Mouse (Mus musculus): Measurements from ENCODE around the gene Rps6kb1.

Gene Rps6kb1

DNA sequence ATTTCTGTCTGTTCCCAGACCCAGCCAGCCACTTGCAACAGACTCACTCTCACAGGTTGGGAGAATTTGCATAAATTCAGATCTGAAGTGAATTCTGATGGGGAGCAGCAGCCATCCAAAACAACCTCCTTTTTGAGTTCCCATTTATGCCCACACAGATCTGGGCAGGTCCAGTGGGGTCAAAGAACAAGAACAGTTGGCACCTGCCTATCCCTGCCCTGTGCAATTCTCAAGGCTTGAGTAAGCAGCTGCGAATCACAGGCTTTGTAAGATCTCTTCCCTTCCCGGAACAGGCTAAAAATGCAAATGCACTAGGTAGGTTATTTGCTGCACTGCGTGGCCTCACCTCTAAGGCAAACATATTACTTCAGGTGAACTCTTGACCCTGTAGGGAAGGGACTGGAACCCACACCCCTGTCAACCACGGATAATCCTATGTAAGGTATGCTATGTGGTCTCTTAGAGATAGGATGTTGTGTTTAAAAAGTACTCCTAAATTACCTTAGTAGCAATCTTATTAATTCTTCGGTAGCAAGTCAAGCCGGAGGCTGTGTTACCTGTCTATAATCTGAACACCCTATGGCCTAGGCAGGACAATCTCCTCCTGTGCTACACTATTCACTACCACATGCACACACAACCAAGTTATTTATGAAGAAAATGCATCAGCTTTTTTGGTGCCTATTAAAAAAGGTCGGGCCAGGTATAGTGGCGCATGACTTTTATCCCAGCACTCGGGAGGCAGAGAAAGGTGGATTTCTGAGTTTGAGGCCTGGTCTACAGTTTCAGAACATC lies 35.9 kb upstream of the Rps6kb1 start:
- DNase-seq (ENCODE audit: low spot score in 2 of 2), result no peak

DNA sequence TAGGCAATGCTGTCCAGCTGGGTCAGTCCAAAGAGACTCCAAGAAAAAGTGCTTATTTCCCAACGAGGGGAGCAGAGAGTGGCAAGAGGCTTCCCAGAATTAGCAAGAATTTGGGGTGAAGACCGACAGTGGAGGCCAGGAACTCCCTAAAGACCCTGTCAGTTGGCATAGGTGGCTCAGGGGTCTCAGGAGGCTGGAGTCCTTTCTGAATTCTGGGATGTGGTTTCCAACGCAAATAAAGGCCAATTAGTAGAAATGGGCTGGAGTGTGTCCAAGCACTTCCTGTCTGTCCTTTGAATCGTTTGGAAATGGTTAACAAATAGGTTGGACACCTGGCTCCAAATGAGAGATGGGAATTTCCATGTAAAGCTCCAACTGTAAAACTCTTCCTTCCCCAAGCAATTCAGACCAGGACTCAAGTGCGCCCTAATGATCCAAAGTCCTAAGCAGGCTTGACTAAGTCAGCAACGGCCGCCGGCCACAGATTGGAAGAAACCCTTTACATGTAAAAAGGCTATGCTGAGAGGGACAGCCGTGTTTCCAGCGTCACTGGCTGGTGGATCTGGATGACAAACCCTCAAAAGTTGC lies 35.2 kb upstream of the Rps6kb1 start:
- DNase-seq (ENCODE audit: low spot score in 2 of 2), result no peak

DNA sequence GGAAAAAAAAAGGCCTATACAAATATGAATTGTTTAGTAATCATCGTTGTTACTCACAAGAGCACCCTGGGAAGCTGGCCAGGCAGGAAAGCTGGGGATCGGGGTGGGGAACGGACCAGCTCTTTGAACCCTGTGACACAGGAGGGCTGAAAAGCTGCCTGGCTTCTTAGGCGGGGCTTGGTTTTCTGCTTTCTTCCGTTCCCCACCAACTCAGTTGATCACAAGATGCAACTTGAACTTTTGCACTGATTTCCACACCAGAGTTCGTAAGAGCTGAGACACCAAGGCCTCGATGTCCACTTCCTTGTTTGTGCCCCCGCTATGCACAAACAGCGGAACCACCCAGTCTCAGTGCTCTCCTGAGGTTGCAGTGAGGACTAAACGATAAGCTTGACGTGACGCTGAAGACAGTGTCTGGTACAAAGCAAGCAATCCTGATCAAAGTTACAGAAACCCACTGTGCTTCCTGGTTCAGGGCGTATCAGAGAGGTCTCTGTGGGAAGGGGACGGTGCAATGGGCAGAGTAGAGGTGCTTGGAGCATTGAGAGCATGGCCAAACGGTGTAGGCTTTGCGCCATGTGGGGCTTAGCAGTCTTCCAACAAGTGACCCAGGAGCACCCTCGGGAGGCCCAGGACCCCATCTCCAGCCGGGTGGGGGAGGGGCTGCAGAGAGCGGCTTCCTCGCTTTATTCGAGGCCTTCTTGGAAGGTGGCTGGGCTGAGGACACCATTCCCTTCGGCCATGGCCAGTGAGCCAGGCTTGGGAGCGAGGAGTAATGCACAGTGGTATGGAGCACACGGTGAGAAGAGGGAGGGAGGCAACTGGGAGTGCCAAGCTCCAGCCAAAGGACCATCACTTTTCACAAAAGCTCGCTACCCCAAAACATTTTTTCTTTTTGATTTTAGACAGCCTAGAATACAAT lies 34.5 kb upstream of the Rps6kb1 start:
- DNase-seq (ENCODE audit: low spot score in 2 of 2), result no peak

DNA sequence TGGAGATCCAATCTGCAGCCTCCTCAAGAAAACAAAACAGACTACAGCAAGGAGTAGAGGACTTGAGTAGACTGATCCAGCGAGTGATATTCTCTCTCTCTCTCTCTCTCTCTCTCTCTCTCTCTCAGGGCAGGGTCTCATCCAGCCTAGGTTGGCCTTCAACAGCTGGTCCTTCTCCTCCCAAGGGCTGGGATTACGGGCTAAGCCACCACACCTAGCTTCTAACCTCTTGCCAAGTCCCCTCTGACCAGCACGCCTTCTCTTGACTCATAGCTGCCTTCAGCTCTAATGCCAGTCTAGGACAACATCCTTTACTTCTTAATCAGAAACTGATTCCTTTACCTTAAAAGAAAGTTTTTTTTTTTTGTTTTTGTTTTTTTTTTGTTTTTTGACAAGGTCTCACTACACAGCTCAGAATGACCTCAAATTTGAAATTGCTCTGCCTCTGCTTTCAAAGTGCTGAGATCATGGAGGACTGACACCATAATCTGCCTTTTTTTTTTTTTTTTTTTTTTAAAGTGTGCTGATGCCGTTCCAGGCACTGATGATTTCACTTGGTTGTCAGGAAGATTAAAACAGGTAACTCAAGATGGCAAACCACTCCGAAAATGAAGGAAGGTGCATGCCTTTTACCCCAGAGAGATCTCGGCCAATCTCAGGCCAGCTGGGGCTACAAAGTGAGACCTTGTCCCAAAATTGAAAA lies 33.7 kb upstream of the Rps6kb1 start:
- DNase-seq (ENCODE audit: low spot score in 2 of 2), result no peak

DNA sequence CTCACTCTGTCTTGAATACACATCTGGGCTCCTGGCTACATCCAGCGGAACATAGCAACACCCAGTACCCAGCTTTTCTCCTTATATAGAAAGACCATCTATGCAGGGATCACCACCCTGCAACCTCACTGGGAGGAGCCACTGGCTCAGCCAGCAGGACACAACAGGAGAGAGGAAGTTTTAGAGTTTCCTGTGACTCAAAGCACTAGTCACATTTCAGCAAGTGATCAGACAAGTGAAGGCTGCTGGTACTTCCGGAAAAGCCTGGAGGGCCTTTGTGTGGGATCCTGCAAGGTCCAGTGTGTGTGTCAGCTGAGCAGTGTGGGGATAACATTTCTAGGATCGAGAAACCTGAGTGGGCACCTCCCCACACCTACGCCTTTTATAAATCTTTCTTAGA lies 32.6 kb upstream of the Rps6kb1 start:
- DNase-seq (ENCODE audit: low spot score in 2 of 2), result no peak

DNA sequence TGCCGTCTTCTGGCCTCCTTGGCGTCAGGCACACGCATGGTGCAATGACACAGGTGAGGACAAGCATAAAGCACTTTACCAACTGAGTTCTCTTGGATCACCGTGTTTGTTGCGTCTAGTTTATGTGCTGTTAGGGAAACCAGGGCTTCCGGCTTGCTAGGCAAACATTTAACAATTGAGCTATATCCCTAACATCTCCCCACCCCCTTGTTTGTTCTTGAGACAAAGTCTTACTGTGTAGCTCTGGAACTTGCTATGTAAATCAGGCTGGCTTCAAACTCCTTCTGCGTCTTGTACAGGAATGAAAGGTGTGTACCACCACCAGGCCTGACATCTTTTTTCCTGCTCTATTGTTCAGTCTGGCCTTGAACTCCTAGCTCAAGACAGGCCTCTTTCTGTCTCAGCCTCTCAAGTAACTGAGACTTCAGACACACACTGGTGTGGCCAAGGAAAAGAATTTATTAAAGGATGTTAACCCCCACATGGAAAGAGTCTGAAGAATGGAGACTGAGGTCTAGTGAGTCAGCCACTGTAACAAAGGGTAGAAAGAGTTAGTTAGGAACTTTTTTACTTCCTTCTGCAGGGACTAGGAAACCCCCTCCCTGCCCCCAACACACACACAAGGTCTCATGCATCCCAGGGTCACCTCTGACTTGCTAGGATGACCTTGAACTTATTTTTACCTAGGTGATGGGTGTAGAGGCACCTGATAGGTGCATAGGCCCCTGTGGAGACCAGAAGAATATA lies 31.2 kb upstream of the Rps6kb1 start:
- DNase-seq (ENCODE audit: low spot score in 2 of 2), result no peak

DNA sequence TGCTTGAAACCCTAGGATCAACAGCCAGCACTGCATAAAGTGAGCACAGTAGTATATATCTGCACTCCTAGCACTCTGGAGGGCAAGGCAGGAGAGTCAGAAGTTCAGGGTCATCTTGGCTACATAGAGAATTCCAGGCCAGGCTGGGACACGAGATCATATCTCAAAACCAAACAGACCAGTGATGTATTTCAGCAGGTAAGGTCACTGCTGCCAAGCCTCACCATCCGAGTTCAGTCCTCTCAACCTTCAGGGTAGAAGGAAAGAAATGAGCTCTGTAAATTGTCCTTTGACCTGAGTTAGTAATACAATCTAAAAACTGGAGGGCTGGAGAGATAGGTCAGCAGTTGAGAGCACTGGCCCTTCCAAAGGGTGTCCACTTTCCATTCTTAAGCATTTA lies 29.8 kb upstream of the Rps6kb1 start:
- no peak for DNase-seq (ENCODE audit: low spot score in 2 of 2)

DNA sequence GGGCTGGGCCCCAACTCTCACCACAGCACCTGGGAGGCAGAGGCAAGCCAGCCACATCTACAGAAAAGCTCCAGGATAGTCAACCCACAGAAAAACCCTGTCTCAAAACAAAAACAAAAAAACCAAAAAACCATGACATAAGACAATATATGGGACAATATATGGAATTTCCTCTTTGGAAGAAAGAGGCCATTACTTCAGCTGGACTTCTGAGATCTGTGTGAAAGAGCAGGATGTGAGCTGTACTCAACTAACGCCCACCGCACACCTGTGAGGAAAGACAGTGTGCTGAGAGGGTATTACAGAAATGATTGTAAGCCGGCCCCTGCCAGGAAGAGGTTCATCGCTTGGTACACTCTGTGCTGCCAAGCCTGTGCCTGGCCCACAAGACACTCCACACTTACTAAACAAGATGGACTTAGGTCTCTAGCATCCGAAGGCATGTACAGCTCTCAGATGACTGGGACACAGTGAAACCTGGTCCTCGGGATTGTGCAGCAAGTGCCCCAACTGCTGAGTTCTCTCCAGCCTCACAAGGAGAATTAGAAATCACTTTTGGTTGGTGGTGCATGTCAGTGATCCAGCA lies 29.1 kb upstream of the Rps6kb1 start:
- DNase-seq (ENCODE audit: low spot score in 2 of 2), result no peak

DNA sequence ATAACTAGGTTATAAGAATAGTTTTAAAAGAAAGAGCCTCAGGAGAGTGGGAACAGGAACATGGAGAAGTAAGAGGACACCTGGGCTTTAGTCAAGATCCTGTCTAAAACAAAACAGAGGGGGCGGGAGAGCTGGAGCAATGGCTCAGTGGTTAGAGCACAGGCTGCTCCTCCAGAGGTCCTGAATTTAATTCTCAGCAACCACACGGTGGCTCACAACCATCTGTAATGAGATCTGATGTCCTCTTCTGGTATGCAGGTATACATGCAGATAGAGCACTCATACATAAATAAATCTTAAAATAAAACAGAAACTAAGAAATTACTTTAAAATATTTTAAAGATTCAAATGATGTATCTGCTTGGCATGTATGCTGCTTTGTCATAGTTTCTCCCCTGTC lies 28.0 kb upstream of the Rps6kb1 start:
- no peak for DNase-seq (ENCODE audit: low spot score in 2 of 2)

DNA sequence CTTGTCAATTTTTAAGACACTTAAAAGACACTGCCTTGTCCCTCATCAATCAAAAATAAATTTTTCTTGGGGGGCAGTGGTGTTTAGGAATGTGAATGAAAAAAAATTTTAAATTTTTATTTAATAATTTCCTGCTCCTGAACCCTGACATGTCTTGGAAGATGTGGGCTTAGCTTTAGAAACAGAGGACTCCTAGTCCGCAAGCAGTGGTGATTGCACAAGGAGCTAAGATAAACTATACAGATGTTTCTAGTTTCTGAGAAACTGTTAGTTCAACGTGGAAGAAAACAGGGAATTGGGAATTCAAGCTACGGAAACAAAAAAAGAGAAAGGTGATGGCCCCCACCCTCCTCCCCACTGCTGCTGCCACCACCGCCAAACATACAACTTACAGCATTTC lies 27.3 kb upstream of the Rps6kb1 start:
- no peak for DNase-seq (ENCODE audit: low spot score in 2 of 2)

DNA sequence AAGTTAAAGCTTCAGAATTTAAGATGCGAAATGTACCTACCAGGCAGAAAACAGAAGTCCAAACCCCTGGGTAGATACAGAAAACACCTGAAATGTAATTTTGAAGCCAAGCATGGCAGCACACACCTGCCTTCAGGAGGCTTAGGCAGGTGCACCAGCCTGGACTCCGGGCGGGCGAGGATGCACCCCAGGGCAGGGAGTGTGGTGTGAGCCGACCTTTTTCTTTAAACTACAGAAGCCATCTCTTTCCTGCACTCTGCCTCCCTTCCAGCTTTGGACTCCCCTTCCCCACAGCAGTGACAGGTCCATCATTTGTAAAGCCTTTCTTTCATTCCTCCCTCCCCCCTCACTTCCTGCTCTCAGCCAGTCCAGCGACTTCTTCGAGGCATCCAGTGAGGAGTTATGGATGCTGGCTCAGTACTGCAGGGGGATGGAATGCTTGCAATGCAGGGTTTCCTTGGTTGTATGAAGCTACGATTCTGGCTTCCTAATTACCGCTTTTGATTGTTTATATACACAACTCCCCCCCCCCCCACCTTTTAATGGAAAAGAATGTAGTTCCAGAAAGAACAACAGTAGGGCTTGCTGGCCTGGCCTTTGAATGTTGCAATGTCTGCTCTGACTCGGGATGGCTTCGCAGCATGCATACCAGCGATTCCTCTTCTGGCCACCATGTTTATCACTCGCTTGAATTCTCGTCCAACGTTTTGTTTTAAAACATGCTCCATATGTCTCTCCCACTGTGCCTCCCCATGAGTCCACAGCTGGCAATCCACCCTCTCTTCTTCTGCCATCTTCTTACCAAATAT lies 26.6 kb upstream of the Rps6kb1 start:
- DNase-seq (ENCODE audit: low spot score in 2 of 2), result no peak

DNA sequence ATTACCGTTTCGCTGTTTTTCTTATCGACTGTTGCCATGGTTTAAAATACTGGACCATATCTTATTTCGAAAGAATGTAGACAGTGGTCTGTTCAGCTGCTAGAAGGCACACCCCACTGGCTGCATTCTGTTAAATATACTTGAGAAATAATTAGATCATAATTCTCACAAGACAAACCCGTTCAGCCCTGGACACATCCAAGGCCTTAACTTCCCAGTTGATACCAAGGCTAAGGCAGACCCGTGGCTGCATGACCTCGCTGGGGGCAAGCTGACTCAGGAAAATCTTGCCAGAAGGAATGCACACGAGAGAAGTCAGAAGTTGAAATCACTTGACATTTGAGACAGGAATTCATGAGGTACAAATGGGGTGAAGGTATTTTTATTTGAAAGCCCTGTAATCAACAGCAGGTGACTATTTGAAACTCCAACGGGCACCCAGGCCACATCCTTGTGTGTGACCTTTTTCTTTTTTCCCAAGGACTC lies 25.7 kb upstream of the Rps6kb1 start:
- DNase-seq (ENCODE audit: low spot score in 2 of 2), result no peak

DNA sequence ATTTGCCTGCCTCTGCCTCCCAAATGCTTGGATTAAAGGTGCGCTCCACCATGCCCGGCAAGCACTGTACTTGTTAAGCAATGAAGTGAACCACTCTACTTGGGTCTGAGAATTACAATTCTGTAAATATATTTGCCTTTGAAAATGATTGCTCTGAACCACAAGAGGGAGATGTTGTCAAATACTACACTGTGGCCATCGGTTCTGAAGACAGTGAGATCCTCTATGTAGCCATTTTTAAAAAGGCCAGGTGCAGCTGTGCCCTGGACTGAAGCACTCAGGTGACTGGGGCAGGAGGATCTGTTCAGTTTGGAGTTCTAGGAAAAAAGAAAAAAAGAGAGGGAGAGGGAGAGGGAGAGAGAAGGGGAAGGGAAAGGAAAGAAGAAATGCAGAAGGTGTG lies 23.8 kb upstream of the Rps6kb1 start:
- no peak for DNase-seq (ENCODE audit: low spot score in 2 of 2)

DNA sequence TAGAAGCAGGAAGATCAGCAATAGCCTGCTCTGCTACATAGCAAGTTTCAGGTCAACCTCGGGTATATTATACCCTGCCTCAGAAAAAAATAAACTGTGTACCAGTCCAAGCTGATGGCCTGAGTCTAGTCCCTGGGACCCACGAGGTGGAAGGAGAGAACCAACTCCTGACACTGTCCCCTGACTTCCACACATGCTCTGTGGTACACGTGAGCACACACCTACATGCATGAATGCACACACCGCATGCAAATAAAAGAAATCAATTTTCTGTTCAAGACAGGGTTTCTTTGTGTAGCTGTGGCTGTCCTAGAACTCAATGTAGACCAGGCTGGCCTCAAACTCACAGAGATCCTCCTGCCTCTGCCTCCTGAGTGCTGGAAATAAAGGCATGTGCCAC lies 13.7 kb upstream of the Rps6kb1 start:
- DNase-seq (ENCODE audit: low spot score in 2 of 2), result no peak

DNA sequence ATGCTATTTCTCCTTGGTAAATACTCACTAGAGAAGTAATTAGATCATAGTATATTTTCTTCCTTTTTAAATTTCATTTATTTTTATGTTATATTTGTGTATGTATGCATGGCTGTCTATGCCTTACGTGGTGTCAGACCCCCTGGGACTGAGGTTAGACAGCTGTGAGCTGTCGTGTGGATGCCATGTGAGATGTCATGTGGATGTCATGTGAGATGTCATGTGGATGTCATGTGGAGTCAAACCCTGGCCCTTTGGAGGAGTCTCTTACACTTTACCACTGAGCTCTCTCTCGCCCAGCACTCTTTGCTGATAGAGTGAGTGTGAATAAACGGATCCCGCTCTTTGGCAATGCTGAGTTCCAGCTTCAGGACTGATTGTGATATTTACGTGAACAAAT lies 8.9 kb upstream of the Rps6kb1 start:
- DNase-seq (ENCODE audit: low spot score in 2 of 2), result no peak

DNA sequence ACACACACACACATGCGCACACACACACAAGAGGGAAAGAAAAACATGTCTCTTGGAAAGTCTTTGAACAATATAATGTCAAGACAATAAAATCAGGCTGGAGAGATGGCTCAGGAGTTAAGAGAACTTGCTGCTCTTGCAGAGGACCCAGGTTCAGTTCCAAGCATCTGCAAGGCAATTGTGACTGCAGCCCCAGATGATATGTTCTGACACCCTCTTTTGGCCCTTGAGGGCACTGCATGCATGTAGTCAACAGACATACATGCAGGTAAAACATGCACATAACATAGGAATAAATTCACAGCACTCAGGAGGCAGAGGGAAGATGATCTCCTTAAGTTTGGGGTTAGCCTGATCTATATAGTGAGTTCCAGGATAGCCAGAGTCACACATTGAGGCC lies 2.8 kb upstream of the Rps6kb1 start:
- no peak for DNase-seq (ENCODE audit: low spot score in 2 of 2)

DNA sequence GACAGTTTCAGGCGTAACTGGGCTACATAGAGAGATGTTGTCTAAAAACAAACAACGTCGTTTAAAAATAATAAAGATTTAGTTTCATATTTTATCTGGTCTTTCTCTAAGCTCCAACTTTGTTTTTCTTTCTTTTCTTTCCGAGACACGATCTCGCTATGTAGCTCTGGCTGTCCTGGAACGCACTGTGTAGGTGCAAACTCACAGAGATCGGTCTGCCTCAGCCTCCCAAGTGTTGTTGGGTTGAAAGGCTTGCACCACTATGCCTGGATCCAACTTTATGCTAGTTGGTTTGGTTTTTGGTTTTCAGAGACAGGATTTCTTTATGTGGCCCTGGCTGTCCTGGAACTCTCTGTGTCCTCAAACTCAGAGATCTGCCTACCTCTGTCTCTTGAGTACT lies 951 bp upstream of the Rps6kb1 start:
- DNase-seq (ENCODE audit: low spot score in 2 of 2), result no peak

DNA sequence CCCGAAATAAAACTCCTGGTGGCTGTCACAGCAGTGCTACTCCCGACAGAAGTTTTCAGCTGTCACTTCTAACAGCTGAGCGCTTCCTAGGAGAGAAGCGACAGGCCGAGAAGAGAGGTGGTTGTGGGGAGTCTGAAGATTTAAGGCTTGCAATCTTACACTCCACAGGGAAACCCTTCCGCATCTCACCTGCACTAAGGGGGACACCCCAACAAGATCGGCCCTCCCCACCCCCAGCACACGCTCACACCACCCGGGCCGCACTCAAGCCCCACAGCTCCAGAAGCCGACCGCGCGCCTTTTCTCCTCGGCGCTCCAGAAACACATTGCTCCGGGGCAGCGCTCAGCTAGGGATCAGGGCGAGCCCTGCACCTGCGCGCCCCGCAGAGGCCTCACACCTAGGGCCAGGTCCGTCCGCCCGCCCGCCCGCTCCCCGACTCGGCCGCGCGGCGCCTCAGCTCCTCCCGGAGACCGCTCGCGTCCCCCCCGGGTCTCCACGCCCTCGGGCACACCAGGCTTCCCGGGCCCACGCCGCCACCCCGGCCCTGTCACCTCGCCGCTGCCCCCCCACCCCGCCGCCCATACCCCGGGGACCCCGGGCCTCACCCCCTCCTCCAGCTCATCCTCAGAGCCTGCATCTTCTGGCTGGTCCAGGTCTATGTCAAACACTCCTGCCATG lies 506 bp downstream of the Rps6kb1 start:
- peak in 1 of 2 experiments; percentile 4 for DNase-seq (ENCODE audit: low spot score in 2 of 2)

DNA sequence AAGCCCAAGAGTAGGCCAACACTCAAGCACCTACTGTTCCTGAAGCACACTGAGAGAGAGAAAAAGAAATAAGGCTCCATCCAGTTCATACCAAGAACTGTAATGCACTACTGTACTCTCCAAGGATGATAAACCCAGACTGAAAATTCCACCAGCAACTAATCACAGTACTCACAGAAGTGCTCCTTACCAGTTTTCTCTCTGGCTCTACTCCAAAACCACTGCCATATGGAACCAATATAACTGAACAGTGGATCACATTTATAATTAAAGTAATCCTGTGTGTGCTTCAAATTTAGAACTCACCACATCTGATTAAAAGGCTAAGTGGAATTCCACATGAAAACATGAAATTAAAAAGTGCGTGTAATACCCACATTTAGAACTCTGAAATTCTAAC lies 1.8 kb downstream of the Rps6kb1 start:
- no peak for DNase-seq (ENCODE audit: low spot score in 2 of 2)
